Mouse (Mus musculus): Measurements from ENCODE around the gene Gm20388. TPM values are rescaled to one million over a fixed set of nuclear protein-coding genes. Genes with fewer than 3 reads are reported as not detected.

The Gm20388 gene
- total and polyA plus RNA-seq, 2 experiments from 2014 or later, result 51.3 TPM; not detected in 1

- no peak overlapping the region for H3K9ac ChIP-seq
- WGBS, result 78% methylated on average over 9 of the region's 9 CpGs
- no peaks in the 10 kb centered on the region for H3K36me3 ChIP-seq (ENCODE audit: insufficient read depth)
- no peaks in the 10 kb centered on the region for H3K27me3 ChIP-seq (ENCODE audit: insufficient read depth, low read length)
- H3K4me1 ChIP-seq (ENCODE audit: insufficient read depth), result no peaks in the 10 kb centered on the region
- H3K9me3 ChIP-seq (ENCODE audit: low read length), result no peaks in the 10 kb centered on the region
- H3K4me3 ChIP-seq (ENCODE audit: low read depth, low read length), result no peak overlapping the region
- no peak for TF ChIP-seq CTCF (IDR thresholded peaks at IDR 0.05; ENCODE audit: low read depth)
- ATAC-seq (no peak), DNase-seq (no peak)
- no peak overlapping the region for H3K27ac ChIP-seq (ENCODE audit: low read depth, low read length)
- H3K4me2 ChIP-seq (ENCODE audit: low read depth), result no peak overlapping the region
Observed at GRCm38 (mm10) chr8:121346862-121347261, 1436.2 kb downstream of the Gm20388 start.

- H3K4me3 ChIP-seq (ENCODE audit: low read depth, low read length), result no peak overlapping the region
- H3K27ac ChIP-seq (ENCODE audit: low read depth, low read length), result no peak overlapping the region
- H3K27me3 ChIP-seq (ENCODE audit: insufficient read depth, low read length), result no peaks in the 10 kb centered on the region
- ATAC-seq (no peak), DNase-seq (no peak)
- no peaks in the 10 kb centered on the region for H3K9me3 ChIP-seq (ENCODE audit: low read length)
- H3K4me2 ChIP-seq (ENCODE audit: low read depth), result no peak overlapping the region
- no peaks in the 10 kb centered on the region for H3K36me3 ChIP-seq (ENCODE audit: insufficient read depth)
- 49% methylated on average over 4 of the region's 4 CpGs for WGBS
- TF ChIP-seq CTCF (IDR thresholded peaks at IDR 0.05; ENCODE audit: low read depth), result no peak
- H3K4me1 ChIP-seq (ENCODE audit: insufficient read depth), result no peaks in the 10 kb centered on the region
- H3K9ac ChIP-seq, result no peak overlapping the region
Observed at GRCm38 (mm10) chr8:121348998-121349397, 1438.4 kb downstream of the Gm20388 start.

- Histone ChIP-seq H3K4me2 (ENCODE audit: low read depth) (no peak overlapping the region), H3K9ac (no peak overlapping the region), H3K36me3 (ENCODE audit: insufficient read depth) (no peaks in the 10 kb centered on the region), H3K4me1 (ENCODE audit: insufficient read depth) (no peaks in the 10 kb centered on the region), H3K27me3 (ENCODE audit: insufficient read depth, low read length) (no peaks in the 10 kb centered on the region), H3K4me3 (ENCODE audit: low read depth, low read length) (no peak overlapping the region), H3K27ac (ENCODE audit: low read depth, low read length) (no peak overlapping the region), H3K9me3 (ENCODE audit: low read length) (no peaks in the 10 kb centered on the region)
- WGBS, result 83% methylated on average over 9 of the region's 9 CpGs
- TF ChIP-seq CTCF (IDR thresholded peaks at IDR 0.05; ENCODE audit: low read depth), result no peak
- DNase-seq (no peak), ATAC-seq (no peak)
Observed at GRCm38 (mm10) chr8:121350803-121351202, 1440.2 kb downstream of the Gm20388 start.

- Histone ChIP-seq H3K9ac (no peak overlapping the region), H3K4me3 (ENCODE audit: low read depth, low read length) (no peak overlapping the region), H3K9me3 (ENCODE audit: low read length) (no peaks in the 10 kb centered on the region), H3K27me3 (ENCODE audit: insufficient read depth, low read length) (no peaks in the 10 kb centered on the region), H3K27ac (ENCODE audit: low read depth, low read length) (no peak overlapping the region), H3K4me2 (ENCODE audit: low read depth) (no peak overlapping the region), H3K36me3 (ENCODE audit: insufficient read depth) (no peaks in the 10 kb centered on the region), H3K4me1 (ENCODE audit: insufficient read depth) (0 out of 2 replicates have a peak, but pooled peaks cover 3% of the 10 kb centered on the region)
- DNase-seq (no peak), ATAC-seq (no peak)
- WGBS, result 86% methylated on average over 10 of the region's 10 CpGs
- TF ChIP-seq CTCF (IDR thresholded peaks at IDR 0.05; ENCODE audit: low read depth), result no peak
Observed at GRCm38 (mm10) chr8:121354844-121355243, 1444.2 kb downstream of the Gm20388 start.

GRCm38 (mm10) chr8:121357451-121357850, 1446.8 kb downstream of the Gm20388 start:
- ATAC-seq (no peak), DNase-seq (no peak)
- Histone ChIP-seq H3K27me3 (ENCODE audit: insufficient read depth, low read length) (no peaks in the 10 kb centered on the region), H3K4me2 (ENCODE audit: low read depth) (no peak overlapping the region), H3K36me3 (ENCODE audit: insufficient read depth) (no peaks in the 10 kb centered on the region), H3K9ac (no peak overlapping the region), H3K27ac (ENCODE audit: low read depth, low read length) (no peak overlapping the region), H3K4me3 (ENCODE audit: low read depth, low read length) (no peak overlapping the region), H3K9me3 (ENCODE audit: low read length) (no peaks in the 10 kb centered on the region), H3K4me1 (ENCODE audit: insufficient read depth) (0 out of 2 replicates have a peak, but pooled peaks cover 3% of the 10 kb centered on the region)
- WGBS, result 94% methylated on average over 4 of the region's 4 CpGs
- TF ChIP-seq CTCF (IDR thresholded peaks at IDR 0.05; ENCODE audit: low read depth), result no peak

- Histone ChIP-seq H3K27me3 (ENCODE audit: insufficient read depth, low read length) (no peaks in the 10 kb centered on the region), H3K36me3 (ENCODE audit: insufficient read depth) (no peaks in the 10 kb centered on the region), H3K9me3 (ENCODE audit: low read length) (no peaks in the 10 kb centered on the region), H3K4me2 (ENCODE audit: low read depth) (no peak overlapping the region), H3K4me1 (ENCODE audit: insufficient read depth) (0 out of 2 replicates have a peak, but pooled peaks cover 3% of the 10 kb centered on the region), H3K4me3 (ENCODE audit: low read depth, low read length) (no peak overlapping the region), H3K9ac (no peak overlapping the region), H3K27ac (ENCODE audit: low read depth, low read length) (no peak overlapping the region)
- no peak for TF ChIP-seq CTCF (IDR thresholded peaks at IDR 0.05; ENCODE audit: low read depth)
- no peak for DNase-seq
- 70% methylated on average over 4 of the region's 4 CpGs for WGBS
- no peak for ATAC-seq
Observed at GRCm38 (mm10) chr8:121358609-121359008, 1448.0 kb downstream of the Gm20388 start.

GRCm38 (mm10) chr8:121359131-121359981, 1448.7 kb downstream of the Gm20388 start:
- ATAC-seq, result peak; percentile 54
- 9% methylated on average over 20 of the region's 20 CpGs for WGBS

More at GRCm38 (mm10) chr8:121359131-121359981, 1448.7 kb downstream of the Gm20388 start:
- H3K27me3 ChIP-seq (ENCODE audit: insufficient read depth, low read length), result no peaks in the 10 kb centered on the region
- H3K4me1 ChIP-seq (ENCODE audit: insufficient read depth), result 0 out of 2 replicates have a peak, but pooled peaks cover 3% of the 10 kb centered on the region
- H3K9ac ChIP-seq, result no peak overlapping the region
- no peak overlapping the region for H3K4me2 ChIP-seq (ENCODE audit: low read depth)
- no peak overlapping the region for H3K4me3 ChIP-seq (ENCODE audit: low read depth, low read length)
- DNase-seq, result peak; percentile 41
- no peaks in the 10 kb centered on the region for H3K36me3 ChIP-seq (ENCODE audit: insufficient read depth)
- H3K27ac ChIP-seq (ENCODE audit: low read depth, low read length), result no peak overlapping the region
- TF ChIP-seq CTCF (IDR thresholded peaks at IDR 0.05; ENCODE audit: low read depth), result no peak
- no peaks in the 10 kb centered on the region for H3K9me3 ChIP-seq (ENCODE audit: low read length)

Measured in forebrain, postnatal 0 days (tissue).